Comparison of ENCODE assay signal across 11 mouse cellular contexts in genomic region chr7:138848028-138848920, GRCm38 (mm10). TPM values are rescaled to one million over a fixed set of nuclear protein-coding genes. Genes with fewer than 3 reads are reported as not detected.
DNase-seq lines count a peak whose midpoint lies in the region; ATAC-seq lines count a peak whose summit lies in the region.
"Had no signal": no experiment of that assay in that cellular context is flagged by ENCODE, and none has a peak within 500 bp of the region (broad histone marks: within the 10 kb centered on the region; RNA-seq: fewer than 3 reads in every experiment).

No protein-coding gene starts in this region.

- DNase-seq in CD4-positive, CD25-positive, alpha-beta regulatory T cell, adult 2 months (ENCODE audit: low read depth, low spot score): peak; percentile 21
- peak; percentile 39 for DNase-seq in A20 (ENCODE audit: low read depth, low spot score)
- no peak for DNase-seq in liver, embryonic 13.5 days
- no peak for DNase-seq in spleen, postnatal 10 days (ENCODE audit: low spot score in 2 of 2)
- DNase-seq in frontal cortex, adult 2 months (ENCODE audit: extremely low spot score in 1 of 2, low spot score in 1 of 2): no peak
- DNase-seq in embryo, embryonic 10 days (ENCODE audit: low spot score): no peak
- DNase-seq: cerebellum, postnatal 14 days; lung, adult 2 months; thymus, adult 18-20 months had no signal

- peak overlapping the region; percentile 92 for H3K4me2 ChIP-seq in forebrain, embryonic 16.5 days (ENCODE audit: low read length)
- H3K4me2 ChIP-seq in liver, embryonic 13.5 days: peak overlapping the region; percentile 92

- WGBS in forebrain, embryonic 16.5 days: 74% methylated on average over 7 of the region's 7 CpGs
- 78% methylated on average over 7 of the region's 7 CpGs for WGBS in liver, embryonic 13.5 days (ENCODE audit: insufficient replicate concordance)

- H3K36me3 ChIP-seq in forebrain, embryonic 16.5 days (ENCODE audit: control insufficient read depth, insufficient read depth): peaks cover 10% of the 10 kb centered on the region; the same call in 1 of the 2 replicates
- peaks cover 30% of the 10 kb centered on the region for H3K36me3 ChIP-seq in liver, embryonic 13.5 days

- no peaks in the 10 kb centered on the region for H3K27me3 ChIP-seq in forebrain, embryonic 16.5 days (replicated peaks; ENCODE audit: control insufficient read depth, insufficient read depth, low read length)
- no peaks in the 10 kb centered on the region for H3K27me3 ChIP-seq in liver, embryonic 13.5 days

- peaks cover 49% of the 10 kb centered on the region for H3K4me1 ChIP-seq in forebrain, embryonic 16.5 days (replicated peaks; ENCODE audit: control insufficient read depth, insufficient read depth, low read length)
- H3K4me1 ChIP-seq in liver, embryonic 13.5 days (replicated peaks): peaks cover 57% of the 10 kb centered on the region

- H3K9ac ChIP-seq in forebrain, embryonic 16.5 days (replicated peaks; ENCODE audit: low read depth, low read length): no peak overlapping the region
- peak overlapping the region; percentile 98 for H3K9ac ChIP-seq in liver, embryonic 13.5 days

- H3K27ac ChIP-seq in forebrain, embryonic 16.5 days (ENCODE audit: low read length): no peak overlapping the region
- H3K27ac ChIP-seq in liver, embryonic 13.5 days: no peak overlapping the region

- no peak for ATAC-seq in CD4-positive, CD25-positive, alpha-beta regulatory T cell, adult 4 months
- ATAC-seq in forebrain, embryonic 16.5 days: no peak
- ATAC-seq in liver, embryonic 13.5 days (ENCODE audit: low read depth): no peak

- H3K9me3 ChIP-seq in forebrain, embryonic 16.5 days (ENCODE audit: control insufficient read depth, low read length): no peaks in the 10 kb centered on the region
- no peaks in the 10 kb centered on the region for H3K9me3 ChIP-seq in liver, embryonic 13.5 days (replicated peaks)

- H3K4me3 ChIP-seq in forebrain, embryonic 16.5 days (replicated peaks; ENCODE audit: low read length): no peak overlapping the region; the same call in 1 of the 2 replicates
- peak overlapping the region; percentile 99 for H3K4me3 ChIP-seq in liver, embryonic 13.5 days (replicated peaks)

RNA-seq across cellular contexts. Expression of gene Mapk1ip1, which starts 2.2 kb away (rescaled TPM):
- polyA plus RNA-seq in CD4-positive, CD25-positive, alpha-beta regulatory T cell, adult 4 months (2017; shearing (Covaris generic)): 10 to 100 TPM; 22.8 to 23.1 TPM
- 35.0 and 37.6 TPM in 2 replicates for polyA plus RNA-seq in forebrain, embryonic 16.5 days (2015; fragmentation: Nextera tagmentation; extraction: Ambion mirVana)
- polyA plus RNA-seq in liver, embryonic 13.5 days (2015; fragmentation: Nextera tagmentation; extraction: Ambion mirVana): 3.3 and 3.8 TPM in 2 replicates
- polyA plus RNA-seq in frontal cortex, adult 2 months (2012; rRNA removed): 94.0 and 97.6 TPM in 2 replicates

RNA-seq across cellular contexts. Expression of gene Ppp2r2d, which starts 2.4 kb away (rescaled TPM):
- polyA plus RNA-seq in CD4-positive, CD25-positive, alpha-beta regulatory T cell, adult 4 months (2017; shearing (Covaris generic)): 10 to 100 TPM; 14.2 to 15.9 TPM
- 72.2 and 73.0 TPM in 2 replicates for polyA plus RNA-seq in forebrain, embryonic 16.5 days (2015; fragmentation: Nextera tagmentation; extraction: Ambion mirVana)
- polyA plus RNA-seq in liver, embryonic 13.5 days (2015; fragmentation: Nextera tagmentation; extraction: Ambion mirVana): 18.0 and 18.3 TPM in 2 replicates
- polyA plus RNA-seq in frontal cortex, adult 2 months (2012; rRNA removed): 62.3 and 64.9 TPM in 2 replicates

Comparison
In these comparisons a context has a peak if more than half of its experiments do, and no peak if none do; other contexts are left out.
1. DNase-seq: peak in CD4-positive, CD25-positive, alpha-beta regulatory T cell, adult 2 months (single experiment) and A20 (single experiment); none in liver, embryonic 13.5 days (single experiment), spleen, postnatal 10 days (0 of 2), frontal cortex, adult 2 months (0 of 2) and embryo, embryonic 10 days (single experiment).